Mouse (Mus musculus) gastrocnemius, adult 2 months (tissue): Measurements from ENCODE around the gene Smarcd1. TPM values are rescaled to one million over a fixed set of nuclear protein-coding genes. Genes with fewer than 3 reads are reported as not detected.

Source experiments
- DNase-seq: peaks from one replicate; pipeline ENCODE4 v3.0.0; 2022
- H3K27ac ChIP-seq: fragments of 200-600 bp; 2 replicates; pipeline ENCODE4 v1.8.1; 2022; ENCODE audit warnings: mild to moderate bottlenecking
- H3K4me3 ChIP-seq: fragments of 200-600 bp; 2 replicates; pipeline ENCODE4 v1.8.1; 2022; ENCODE audit warnings: mild to moderate bottlenecking, moderate library complexity
- CTCF ChIP-seq: fragments of 200-600 bp; IDR thresholded peaks from 2 replicates; pipeline ENCODE4 v1.8.1; 2022; ENCODE audit warnings: antibody characterized with exemption, mild to moderate bottlenecking, moderate library complexity
- intact Hi-C: fragments of 180-260 bp; cut with DNase I; formaldehyde crosslinking; loops from one replicate; pipeline ENCODE4 v1.15.1; 2025
- long read RNA-seq, 2 experiments: library from polyadenylated mRNA; stranded (forward); transcript quantifications; one replicate each; pipeline ENCODE4 v2.0.0; 2021
- total RNA-seq, 2 experiments: library from RNA; stranded (reverse); gene quantifications; 2 replicates each; pipeline ENCODE4 v1.2.3; 2021

The Smarcd1 gene
- total RNA-seq = 1 to 10 TPM; 6.9 to 7.2 TPM
- long read RNA-seq, experiment 1, transcript Smarcd1-201 (13 exons, 3,307 nt) = major isoform, 8 of 9 reads
- long read RNA-seq, experiment 1, partial matches to known transcripts = 0 of 9 reads
- long read RNA-seq, experiment 1, other reads (novel, unspliced or antisense) = 1 of 9 reads
- long read RNA-seq, experiment 2, transcript Smarcd1-201 (13 exons, 3,307 nt) = major isoform, 10 of 11 reads
- long read RNA-seq, experiment 2, partial matches to known transcripts = 1 of 11 reads
- long read RNA-seq, experiment 2, other reads (novel, unspliced or antisense) = 0 of 11 reads

GRCm38 (mm10) chr15:99701999-99702900, at the start of gene Smarcd1:
Gene Smarcd1, plus strand, starts transcription at chr15:99702129.
- TF ChIP-seq CTCF = peak; percentile 94
- intact Hi-C loops = no loop called here
- Histone ChIP-seq H3K27ac (peak within 1 kb of the TSS; percentile 99), H3K4me3 (peak within 1 kb of the TSS; percentile 80)
- DNase-seq = peak; percentile 95

DNA sequence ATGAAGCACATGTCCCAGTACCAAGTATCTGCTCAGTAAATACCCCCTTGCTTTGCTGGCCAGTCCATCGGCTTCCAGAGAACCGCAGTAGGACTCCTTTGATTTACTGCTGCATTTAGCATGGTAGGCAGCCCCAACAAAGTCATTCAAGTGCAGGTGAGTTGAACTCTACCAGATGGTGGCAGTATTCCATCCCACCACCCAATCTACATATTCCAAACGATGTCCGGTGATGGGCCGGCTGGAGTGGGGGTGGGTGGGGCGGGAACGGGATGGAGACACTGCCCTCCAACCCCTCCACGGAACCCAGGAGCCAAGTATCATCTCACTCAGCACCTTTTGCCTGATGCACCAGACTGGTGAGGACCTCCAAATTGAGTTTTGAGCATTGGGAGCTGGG, 48.6 kb upstream of the Smarcd1 start:
- H3K27ac ChIP-seq = no peak overlapping the region
- intact Hi-C loops = no loop called here
- peak; percentile 10; the same call in 1 of the 2 replicates for TF ChIP-seq CTCF
- no peak for DNase-seq
- no peak overlapping the region for H3K4me3 ChIP-seq

- H3K4me3 ChIP-seq = no peak overlapping the region
- no peak for TF ChIP-seq CTCF
- no peak for DNase-seq
- intact Hi-C loops = no loop called here
- no peak overlapping the region for H3K27ac ChIP-seq
Measured at GRCm38 (mm10) chr15:99653876-99654275, 48.1 kb upstream of the Smarcd1 start.

- intact Hi-C loops = no loop called here
- Histone ChIP-seq H3K4me3 (no peak overlapping the region), H3K27ac (no peak overlapping the region)
- no peak for DNase-seq
- no peak for TF ChIP-seq CTCF
Measured at GRCm38 (mm10) chr15:99655956-99656355, 46.0 kb upstream of the Smarcd1 start.

DNA sequence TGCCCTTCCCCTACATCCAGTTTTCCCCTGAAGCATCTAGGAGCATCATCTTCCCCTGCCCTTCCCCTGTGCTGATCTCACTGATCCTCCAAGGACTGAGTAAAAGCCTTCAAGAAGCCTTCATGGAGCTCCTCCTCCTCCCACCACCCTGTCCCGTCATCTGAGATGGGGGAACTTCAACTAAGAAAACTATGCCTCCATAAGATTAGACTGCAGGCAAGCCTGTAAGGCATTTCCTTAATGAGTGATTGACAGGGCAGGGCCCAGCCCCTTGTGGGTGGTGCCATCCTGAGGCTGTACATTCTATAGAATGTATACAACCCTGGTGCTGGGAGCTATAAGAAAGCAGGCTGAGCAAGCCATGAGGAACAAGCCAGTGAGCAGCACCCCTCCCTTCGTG, 43.5 kb upstream of the Smarcd1 start:
- DNase-seq = no peak
- intact Hi-C loops = no loop called here
- TF ChIP-seq CTCF = no peak

DNA sequence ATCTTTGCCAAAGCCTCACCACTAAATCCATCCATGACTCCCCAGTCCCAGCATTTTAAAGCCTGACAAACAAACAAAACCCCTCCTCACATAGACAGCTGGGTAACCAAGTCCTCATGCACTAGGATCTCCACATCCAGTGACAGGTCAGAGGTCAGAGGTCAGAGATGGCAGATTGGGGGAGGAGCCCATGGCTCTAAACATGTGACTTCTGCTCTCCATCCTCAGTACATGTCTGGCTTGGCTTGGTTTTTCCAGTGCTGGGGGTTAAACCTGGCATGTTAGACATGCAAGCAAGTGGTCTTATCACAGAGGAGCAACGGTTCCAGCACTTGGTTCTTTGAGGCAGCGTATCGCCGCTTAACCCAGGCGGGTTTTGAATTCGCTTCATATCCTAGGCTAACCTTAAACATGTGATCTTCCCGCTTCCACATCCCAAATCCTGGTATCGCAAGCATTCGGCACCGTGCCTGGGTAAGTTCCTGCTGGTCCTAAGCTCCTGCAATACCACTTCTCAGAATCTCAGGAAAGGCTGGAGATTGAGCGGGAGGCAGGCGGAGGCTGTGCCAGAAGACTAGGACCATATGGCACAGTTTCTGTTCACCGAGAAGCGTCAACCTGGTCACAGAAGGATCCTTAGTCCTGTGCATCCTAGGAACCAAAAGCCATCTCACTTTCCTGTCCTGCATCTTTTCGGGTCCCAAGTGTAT, 40.7 kb upstream of the Smarcd1 start:
- DNase-seq = no peak
- TF ChIP-seq CTCF = no peak
- intact Hi-C loops = no loop called here
- H3K27ac ChIP-seq = no peak overlapping the region
- H3K4me3 ChIP-seq = no peak overlapping the region

More for the DNA sequence above, 43.5 kb upstream of the Smarcd1 start:
- Histone ChIP-seq H3K4me3 (no peak overlapping the region), H3K27ac (no peak overlapping the region)

DNA sequence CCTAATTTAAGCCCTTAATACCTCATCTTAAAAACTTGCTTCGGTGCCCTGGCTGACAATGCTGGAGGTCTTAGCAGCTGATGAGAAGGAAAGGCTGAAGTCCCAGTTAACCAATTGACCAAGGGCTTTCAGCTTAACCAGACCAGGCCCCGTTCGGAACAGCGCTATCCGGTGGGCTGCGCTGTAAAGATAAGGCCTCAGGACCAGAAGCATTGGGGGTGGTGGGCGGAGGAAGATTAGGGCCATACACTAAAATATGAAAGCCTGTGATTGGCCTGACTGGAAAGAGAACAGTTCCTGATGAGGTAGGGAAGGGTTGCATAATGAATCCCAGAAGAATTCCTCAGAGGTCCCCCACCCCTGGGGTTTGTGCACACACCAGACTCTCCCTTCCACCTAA, 39.6 kb upstream of the Smarcd1 start:
- no peak overlapping the region for H3K27ac ChIP-seq

DNA sequence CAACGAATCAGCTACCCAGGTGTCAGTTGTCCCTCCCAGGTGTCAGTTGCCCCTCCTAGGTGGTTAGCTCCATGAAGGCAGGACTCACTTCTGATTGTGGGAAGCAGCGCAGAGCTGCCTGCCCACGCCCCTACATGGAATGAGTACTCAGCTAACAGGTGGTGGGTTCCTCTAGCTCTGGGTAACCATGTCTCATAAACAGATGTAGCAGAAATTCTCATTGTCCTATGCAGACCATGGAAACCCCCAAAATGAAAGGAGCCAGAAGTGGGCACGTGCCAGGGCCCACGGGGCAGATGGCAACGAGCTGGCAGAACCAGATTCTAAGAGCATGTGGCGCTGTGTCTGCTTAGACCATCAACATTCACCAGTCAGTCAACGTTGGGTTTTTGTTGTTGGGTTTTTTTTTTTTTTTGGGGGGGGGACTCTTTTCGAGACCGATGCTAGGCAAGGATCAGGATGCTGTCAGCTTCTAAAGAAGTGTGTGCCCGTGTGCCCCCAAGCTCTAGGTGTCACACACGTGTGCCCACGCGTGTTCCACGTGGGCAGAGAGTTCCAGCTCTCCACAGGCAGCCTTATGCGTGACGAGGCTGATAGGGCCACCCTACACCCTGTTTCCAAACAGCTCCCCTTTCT, 37.8 kb upstream of the Smarcd1 start:
- Histone ChIP-seq H3K4me3 (peak overlapping the region; percentile 67), H3K27ac (no peak overlapping the region)
- DNase-seq = no peak
- intact Hi-C loops = no loop called here
- no peak for TF ChIP-seq CTCF

More for the DNA sequence above, 39.6 kb upstream of the Smarcd1 start:
- no peak for TF ChIP-seq CTCF
- no peak for DNase-seq
- intact Hi-C loops = no loop called here
- no peak overlapping the region for H3K4me3 ChIP-seq

DNA sequence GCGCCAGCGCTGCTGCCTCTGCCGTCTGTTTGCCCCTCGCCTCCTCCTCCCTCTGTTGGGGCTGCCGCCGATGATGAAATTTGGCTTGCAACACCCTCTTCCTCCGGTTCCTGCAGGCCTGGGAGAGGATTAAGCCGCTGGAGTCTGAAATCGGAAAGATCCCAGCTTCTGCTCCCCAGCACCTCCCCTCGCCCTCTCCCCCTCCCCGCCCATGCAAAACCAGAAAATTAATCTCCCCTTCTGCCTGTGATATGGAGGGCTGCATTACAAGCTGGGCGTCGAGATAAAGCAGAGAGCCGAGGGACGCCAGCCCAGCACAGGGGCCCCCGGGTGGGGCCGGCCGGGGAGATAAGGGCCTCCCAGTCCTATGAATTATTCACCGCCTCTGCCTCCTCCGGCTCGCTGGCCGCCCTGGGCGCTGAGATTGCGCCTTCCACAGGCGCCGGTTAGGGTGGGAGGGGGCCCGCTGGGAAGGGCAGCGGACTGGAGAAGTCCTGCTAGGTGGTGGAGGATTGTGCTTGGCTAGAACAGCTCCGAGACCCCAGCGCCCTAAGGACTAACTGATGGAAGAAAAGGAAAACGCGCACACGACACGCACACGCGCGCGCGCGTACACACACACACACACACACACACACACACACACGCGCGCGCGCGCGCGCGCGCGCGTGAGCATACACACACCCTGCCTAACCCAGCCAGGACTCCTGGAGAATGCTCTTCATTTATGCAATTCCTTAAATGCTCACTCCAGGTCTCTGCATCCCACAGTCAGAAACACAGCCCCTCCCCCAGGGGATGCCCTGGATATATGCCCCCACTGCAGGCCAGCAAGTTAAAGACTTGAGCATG, 37.1 kb upstream of the Smarcd1 start:
- H3K4me3 ChIP-seq = peak overlapping the region; percentile 67
- intact Hi-C loops = loop anchor here (5.0 kb wide), 1 partner anchor 168 kb away; no protein-coding TSS in a partner anchor
- DNase-seq = peak; percentile 65
- no peak for TF ChIP-seq CTCF
- H3K27ac ChIP-seq = no peak overlapping the region

- intact Hi-C loops = loop anchor here (5.0 kb wide), 1 partner anchor 170 kb away; no protein-coding TSS in a partner anchor
- DNase-seq = no peak
Measured at GRCm38 (mm10) chr15:99667544-99667943, 34.4 kb upstream of the Smarcd1 start.

GRCm38 (mm10) chr15:99668881-99669280, 33.0 kb upstream of the Smarcd1 start:
- no peak overlapping the region for H3K27ac ChIP-seq
- TF ChIP-seq CTCF = no peak
- intact Hi-C loops = loop anchor here (1.0 to 5.0 kb wide), 2 partner anchors 73 to 172 kb away; no protein-coding TSS in a partner anchor
- no peak overlapping the region for H3K4me3 ChIP-seq
- peak; percentile 84 for DNase-seq

More at GRCm38 (mm10) chr15:99667544-99667943, 34.4 kb upstream of the Smarcd1 start:
- no peak for TF ChIP-seq CTCF
- Histone ChIP-seq H3K4me3 (no peak overlapping the region), H3K27ac (no peak overlapping the region)
